Mouse (Mus musculus) heart, postnatal 14 days (tissue): Measurements from ENCODE around the gene Fads6. TPM values are rescaled to one million over a fixed set of nuclear protein-coding genes. Genes with fewer than 3 reads are reported as not detected.
A peak's percentile ranks its signal among the peaks of the same experiment; 100 is the strongest.

Experiments used
- DNase-seq, 2 experiments: peaks; one replicate each; pipeline ENCODE4 v3.0.0; 2021 to 2022
- intact Hi-C: fragments of 180-260 bp; cut with DNase I; formaldehyde crosslinking; loops from one replicate; pipeline ENCODE4 v1.15.1; 2025
- total RNA-seq, 2 experiments: library from RNA; stranded (reverse); gene quantifications; 2 replicates each; pipeline ENCODE4 v1.2.3; 2021

Gene Fads6
- total RNA-seq, 2 experiments from 2014 or later, result 1.2 to 1.3 TPM

GRCm38 (mm10) chr11:115264862-115265668 lies 32.4 kb downstream of the Fads6 start:
- intact Hi-C loops, result loop anchor here (1.0 to 5.0 kb wide), 2 partner anchors 63 to 183 kb away; no protein-coding TSS in a partner anchor

GRCm38 (mm10) chr11:115264136-115264861 lies 33.2 kb downstream of the Fads6 start:
- intact Hi-C loops, result no loop called here

More at GRCm38 (mm10) chr11:115264862-115265668, 32.4 kb downstream of the Fads6 start:
- DNase-seq, result peak in 1 of 2 experiments; percentile 48

GRCm38 (mm10) chr11:115262954-115263353 lies 34.5 kb downstream of the Fads6 start:
- DNase-seq, result no peak
- intact Hi-C loops, result no loop called here

More at GRCm38 (mm10) chr11:115264136-115264861, 33.2 kb downstream of the Fads6 start:
- DNase-seq, result no peak

GRCm38 (mm10) chr11:115259134-115259533 lies 38.3 kb downstream of the Fads6 start:
- intact Hi-C loops, result no loop called here
- DNase-seq, result no peak

GRCm38 (mm10) chr11:115257775-115258510 lies 39.5 kb downstream of the Fads6 start:
- DNase-seq, result no peak
- intact Hi-C loops, result no loop called here

- DNase-seq, result no peak
- intact Hi-C loops, result no loop called here
Observed at GRCm38 (mm10) chr11:115251258-115251657, 46.2 kb downstream of the Fads6 start.

- DNase-seq, result no peak
- intact Hi-C loops, result no loop called here
Observed at GRCm38 (mm10) chr11:115250405-115251090, 46.9 kb downstream of the Fads6 start.

- peak in 1 of 2 experiments; percentile 49 for DNase-seq
- intact Hi-C loops, result no loop called here
Observed at GRCm38 (mm10) chr11:115249721-115250404, 47.6 kb downstream of the Fads6 start.

GRCm38 (mm10) chr11:115247945-115248344 lies 49.5 kb downstream of the Fads6 start:
- DNase-seq, result no peak
- intact Hi-C loops, result no loop called here

GRCm38 (mm10) chr11:115247240-115247639 lies 50.2 kb downstream of the Fads6 start:
- DNase-seq, result no peak
- intact Hi-C loops, result no loop called here

GRCm38 (mm10) chr11:115246386-115246785 lies 51.1 kb downstream of the Fads6 start:
- DNase-seq, result no peak
- intact Hi-C loops, result no loop called here

- no peak for DNase-seq
- intact Hi-C loops, result no loop called here
Observed at GRCm38 (mm10) chr11:115244840-115245239, 52.6 kb downstream of the Fads6 start.

GRCm38 (mm10) chr11:115243783-115244182 lies 53.7 kb downstream of the Fads6 start:
- intact Hi-C loops, result no loop called here
- DNase-seq, result no peak

- intact Hi-C loops, result no loop called here
- DNase-seq, result no peak
Observed at GRCm38 (mm10) chr11:115242746-115243145, 54.7 kb downstream of the Fads6 start.

GRCm38 (mm10) chr11:115241402-115241801 lies 56.1 kb downstream of the Fads6 start:
- DNase-seq, result no peak
- intact Hi-C loops, result no loop called here

GRCm38 (mm10) chr11:115236570-115236969 lies 60.9 kb downstream of the Fads6 start:
- no peak for DNase-seq
- intact Hi-C loops, result no loop called here

- intact Hi-C loops, result loop anchor here (5.0 kb wide), 1 partner anchor 38 kb away; no protein-coding TSS in a partner anchor
- peak in 1 of 2 experiments; percentile 37 for DNase-seq
Observed at GRCm38 (mm10) chr11:115234320-115235044, 63.0 kb downstream of the Fads6 start.

GRCm38 (mm10) chr11:115233526-115234290 lies 63.8 kb downstream of the Fads6 start:
- intact Hi-C loops, result loop anchor here (2.0 to 5.0 kb wide), 2 partner anchors 31 to 39 kb away; no protein-coding TSS in a partner anchor
- DNase-seq, result no peak
